In genomic region chr12:69814272-69814671, GRCm38 (mm10) we compare ENCODE assay signal across 9 mouse cellular contexts. TPM values are rescaled to one million over a fixed set of nuclear protein-coding genes. Genes with fewer than 3 reads are reported as not detected.
DNase-seq lines count a peak whose midpoint lies in the region; ATAC-seq lines count a peak whose summit lies in the region.
"Had no signal": no experiment of that assay in that cellular context is flagged by ENCODE, and none has a peak within 500 bp of the region (broad histone marks: within the 10 kb centered on the region; RNA-seq: fewer than 3 reads in every experiment).

No protein-coding gene starts in this region.

- H3K36me3 ChIP-seq in liver, embryonic 16.5 days (ENCODE audit: control insufficient read depth, insufficient read depth) = peaks cover 67% of the 10 kb centered on the region

- no peak overlapping the region for H3K4me3 ChIP-seq in liver, embryonic 16.5 days (ENCODE audit: low read depth, low read length)

- WGBS in liver, embryonic 16.5 days (ENCODE audit: insufficient replicate concordance) = 66% methylated on average over 6 of the region's 6 CpGs

- DNase-seq in layer of hippocampus, adult 11-12 months (ENCODE audit: low spot score) = peak; percentile 28
- no peak for DNase-seq in layer of hippocampus, adult 8-10 months (ENCODE audit: low spot score in 2 of 2)
- DNase-seq in adrenal gland, adult 8-10 months = peak; percentile 81
- peak; percentile 44 for DNase-seq in gastrocnemius, postnatal 25 days
- DNase-seq in thymus, postnatal 14 days = no peak
- no peak for DNase-seq in thymus, postnatal 25 days

- no peak overlapping the region for H3K27ac ChIP-seq in liver, embryonic 16.5 days (ENCODE audit: low read length)

- no peak overlapping the region for H3K9ac ChIP-seq in liver, embryonic 16.5 days (ENCODE audit: low read depth, low read length)

- H3K9me3 ChIP-seq in liver, embryonic 16.5 days (replicated peaks; ENCODE audit: control insufficient read depth, low read length) = no peaks in the 10 kb centered on the region

- no peak overlapping the region for H3K4me2 ChIP-seq in liver, embryonic 16.5 days (ENCODE audit: low read depth, low read length)

- ATAC-seq in liver, embryonic 16.5 days (ENCODE audit: low read depth) = peak; percentile 39; the same call in 1 of the 2 replicates
- no peak for ATAC-seq in megakaryocyte, adult 5-6 weeks (ENCODE audit: poor library complexity, severe bottlenecking)

- no peaks in the 10 kb centered on the region for H3K27me3 ChIP-seq in liver, embryonic 16.5 days (ENCODE audit: control insufficient read depth, insufficient read depth, low read depth, low read length)

- H3K4me1 ChIP-seq in liver, embryonic 16.5 days (ENCODE audit: control insufficient read depth, low read depth, low read length) = no peaks in the 10 kb centered on the region; the same call in 1 of the 2 replicates

RNA-seq across cellular contexts. Expression of gene Cdkl1, which starts 23.2 kb away (rescaled TPM):
- 10 to 100 TPM; 20.1 to 27.1 (median 24.5) TPM for total RNA-seq in layer of hippocampus, adult 8-10 months (2022)
- 1 to 10 TPM; 2.1 to 9.3 (median 5.1) TPM for total RNA-seq in adrenal gland, adult 8-10 months (2022)
- total RNA-seq in gastrocnemius, postnatal 25 days (2021) = under 1 TPM; 0.54 to 0.56 TPM
- 1.7 TPM in 2 replicates for polyA plus RNA-seq in liver, embryonic 16.5 days (2015; fragmentation: Nextera tagmentation; extraction: Ambion mirVana)
- total RNA-seq in megakaryocyte, adult 5-6 weeks (2015) = 0.11 TPM in 1 of 2 replicates, not detected in the other
- 0.15 TPM in 1 of 2 replicates, not detected in the other for total RNA-seq in megakaryocyte, adult 5-6 weeks (2017)
- total RNA-seq: hematopoietic stem cell, adult 5-6 weeks had no signal

Comparison
In these comparisons a context has a peak if more than half of its experiments do, and no peak if none do; other contexts are left out.
1. DNase-seq: peak in layer of hippocampus, adult 11-12 months (single experiment), adrenal gland, adult 8-10 months (single experiment) and gastrocnemius, postnatal 25 days (single experiment); none in layer of hippocampus, adult 8-10 months (0 of 2), thymus, postnatal 14 days (single experiment) and thymus, postnatal 25 days (single experiment).